Mouse (Mus musculus) heart, adult 2 months (tissue): ENCODE data around the gene Agps. TPM values are rescaled to one million over a fixed set of nuclear protein-coding genes. Genes with fewer than 3 reads are reported as not detected.

ENCODE experiments used
- DNase-seq, 2 experiments: peaks; one replicate each; pipeline ENCODE4 v3.0.0; 2021
- H3K27ac ChIP-seq: fragments of 200-600 bp; 2 replicates; pipeline ENCODE4 v1.8.1; 2022
- H3K27me3 ChIP-seq: fragments of 200-500 bp; 2 replicates; pipeline ENCODE4 v1.6.1; 2012; ENCODE audit warnings: mild to moderate bottlenecking, low read length, inconsistent platforms, mixed read lengths; ENCODE audit not compliant: control insufficient read depth, insufficient read depth
- H3K36me3 ChIP-seq: fragments of 200-500 bp; 2 replicates; pipeline ENCODE4 v1.6.1; 2012; ENCODE audit warnings: low read length, inconsistent platforms; ENCODE audit not compliant: control insufficient read depth, insufficient read depth
- H3K4me1 ChIP-seq: fragments of 200-500 bp; 2 replicates; pipeline ENCODE4 v1.6.1; 2011; ENCODE audit warnings: low read length; ENCODE audit not compliant: control insufficient read depth, insufficient read depth
- H3K4me3 ChIP-seq: fragments of 200-600 bp; 2 replicates; pipeline ENCODE4 v1.8.1; 2022
- H3K79me2 ChIP-seq: fragments of 200-500 bp; replicated peaks from 2 replicates; pipeline ENCODE4 v1.6.1; 2012; ENCODE audit warnings: mild to moderate bottlenecking, inconsistent platforms, low read length, moderate library complexity, mixed read lengths; ENCODE audit not compliant: control insufficient read depth, insufficient read depth
- H3K9ac ChIP-seq: fragments of 200-500 bp; 2 replicates; pipeline ENCODE4 v1.6.1; 2012; ENCODE audit warnings: low read depth, mild to moderate bottlenecking, control low read depth, inconsistent platforms, low read length, mixed read lengths
- CTCF ChIP-seq: fragments of 200-600 bp; IDR thresholded peaks from 2 replicates; pipeline ENCODE4 v1.8.1; 2022; ENCODE audit warnings: antibody characterized with exemption, mild to moderate bottlenecking, moderate library complexity
- EP300 ChIP-seq: fragments of 200-500 bp; IDR thresholded peaks from 2 replicates; pipeline ENCODE4 v1.6.1; 2011; ENCODE audit warnings: low read depth, low read length, control low read depth; ENCODE audit not compliant: insufficient read depth
- POLR2A ChIP-seq: fragments of 200-500 bp; IDR thresholded peaks from 2 replicates; pipeline ENCODE4 v1.6.1; 2011; ENCODE audit warnings: mild to moderate bottlenecking, low read depth, low read length, control low read depth; ENCODE audit not compliant: insufficient read depth
- WGBS: fragments of 180-500 bp; shearing (Covaris S2); methylation state at CpG from one replicate; pipeline ENCODE4 v1.1.7; 2018; 5-methylcytosine and 5-hydroxymethylcytosine counted together
- intact Hi-C: fragments of 180-260 bp; cut with DNase I; formaldehyde crosslinking; loops from one replicate; pipeline ENCODE4 v1.15.1; 2025
- polyA plus RNA-seq: library from polyadenylated mRNA; depleted of rRNA; stranded (reverse); fragments of >200 nt; gene quantifications from 2 replicates; pipeline ENCODE4 v1.2.3, GENCODE M21; 2012
- total RNA-seq, 2 experiments: library from RNA; stranded (reverse); gene quantifications; 2 replicates each; pipeline ENCODE4 v1.2.3; 2021

Agps gene
- total and polyA plus RNA-seq, 3 experiments, result 4.7 to 30.8 (median 30.7) TPM

DNA sequence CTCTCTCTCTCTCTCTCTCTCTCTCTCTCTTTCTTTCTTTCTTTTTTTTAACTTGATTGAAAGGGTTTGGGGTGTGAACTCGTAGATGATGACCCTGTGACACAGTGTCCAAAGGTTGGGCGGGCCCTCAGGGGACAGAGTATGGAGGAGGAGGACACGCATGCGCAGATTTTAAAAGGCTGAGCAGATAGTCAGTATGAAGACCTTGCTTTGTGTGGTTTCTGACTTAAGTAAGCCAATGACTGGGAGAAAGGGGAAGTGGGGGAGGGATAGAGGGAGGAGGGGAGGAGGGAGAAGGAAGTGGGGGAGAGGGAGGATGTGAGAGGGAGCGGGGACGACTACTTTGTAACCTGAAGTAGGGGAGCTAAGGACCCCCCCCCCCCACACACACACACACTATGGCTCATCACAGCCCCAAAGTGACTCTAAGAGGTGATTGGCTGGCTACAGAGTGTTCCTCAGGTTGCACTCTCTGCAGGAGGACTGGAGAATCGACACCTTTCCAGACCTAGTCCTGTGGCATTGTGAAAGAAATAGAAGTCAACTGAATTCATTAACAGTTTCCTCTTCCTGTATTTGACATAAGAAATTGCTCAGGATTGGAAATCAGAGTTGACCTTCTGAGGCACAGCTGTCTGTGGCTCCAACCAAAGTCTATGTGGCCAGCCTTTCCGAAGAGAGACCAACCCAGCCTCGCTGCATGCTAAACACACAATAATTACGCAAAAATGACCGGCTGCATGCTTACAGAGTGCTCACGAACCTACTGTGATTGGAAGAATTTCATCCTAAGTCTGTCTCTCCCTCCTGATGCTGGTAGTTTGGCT lies 39.4 kb upstream of the Agps start:
- WGBS, result 42% methylated on average over 12 of the region's 12 CpGs
- Histone ChIP-seq H3K27ac (no peak overlapping the region), H3K9ac (no peak overlapping the region), H3K27me3 (no peaks in the 10 kb centered on the region), H3K4me3 (no peak overlapping the region), H3K4me1 (no peaks in the 10 kb centered on the region; the same call in 1 of the 2 replicates), H3K79me2 (no peaks in the 10 kb centered on the region), H3K36me3 (no peaks in the 10 kb centered on the region)
- intact Hi-C loops, result no loop called here
- TF ChIP-seq EP300 (no peak), POLR2A (no peak), CTCF (no peak)
- peak in 1 of 2 experiments; percentile 63 for DNase-seq

DNA sequence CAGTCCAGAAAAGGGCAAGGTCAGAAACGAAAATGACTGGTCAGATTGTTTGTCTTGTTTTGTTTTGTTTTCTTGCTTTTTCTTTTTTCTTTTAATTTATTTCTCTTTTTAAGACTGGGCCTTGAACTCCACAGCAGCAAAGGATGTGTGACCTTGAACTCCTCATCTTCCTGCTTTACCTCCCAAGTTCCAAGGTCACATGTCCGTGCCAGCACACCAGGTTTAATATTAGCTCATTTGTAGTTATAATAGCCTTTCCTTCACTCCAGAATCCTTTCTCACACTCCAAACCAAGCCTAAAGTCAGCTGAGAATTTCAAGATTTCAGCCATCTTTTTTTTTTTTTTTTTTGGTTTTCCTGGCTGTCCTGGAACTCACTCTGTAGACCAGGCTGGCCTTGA lies 35.8 kb upstream of the Agps start:
- no peaks in the 10 kb centered on the region for H3K36me3 ChIP-seq
- DNase-seq, result no peak
- no peaks in the 10 kb centered on the region for H3K79me2 ChIP-seq
- no peaks in the 10 kb centered on the region for H3K27me3 ChIP-seq
- no peak overlapping the region for H3K4me3 ChIP-seq
- TF ChIP-seq CTCF (no peak), EP300 (no peak), POLR2A (no peak)
- 36% methylated on average over 2 of the region's 2 CpGs for WGBS
- intact Hi-C loops, result no loop called here
- no peaks in the 10 kb centered on the region for H3K4me1 ChIP-seq
- no peak overlapping the region for H3K27ac ChIP-seq
- no peak overlapping the region for H3K9ac ChIP-seq

DNA sequence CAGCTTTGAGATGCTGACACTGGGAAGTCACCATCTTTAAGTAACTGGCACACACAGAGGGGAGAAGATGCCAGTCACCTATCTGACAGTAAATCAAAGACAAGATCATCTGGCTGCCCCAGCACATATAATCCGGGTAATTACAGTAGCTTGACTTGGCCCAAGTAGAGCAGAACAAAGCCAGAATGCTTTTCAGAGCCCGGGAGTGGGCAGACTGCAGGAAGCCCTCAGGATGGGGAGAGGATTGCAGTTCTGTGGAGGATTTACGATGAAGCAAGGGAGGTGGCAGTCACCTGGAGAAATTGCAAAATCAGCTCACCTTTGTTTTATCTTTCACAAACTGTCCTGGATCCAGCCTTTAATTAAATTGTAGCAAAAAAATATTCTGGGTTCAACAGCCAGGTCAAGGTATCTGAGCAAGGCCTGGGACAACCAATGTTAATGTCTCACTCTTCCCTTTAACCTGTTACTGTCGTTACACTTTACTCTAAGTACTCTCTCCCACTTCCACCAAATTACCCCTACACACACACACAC lies 33.5 kb upstream of the Agps start:
- Histone ChIP-seq H3K4me1 (no peaks in the 10 kb centered on the region), H3K79me2 (no peaks in the 10 kb centered on the region), H3K9ac (no peak overlapping the region), H3K27ac (no peak overlapping the region), H3K27me3 (no peaks in the 10 kb centered on the region), H3K36me3 (no peaks in the 10 kb centered on the region), H3K4me3 (no peak overlapping the region)
- 66% methylated on average over 4 of the region's 4 CpGs for WGBS
- intact Hi-C loops, result no loop called here
- TF ChIP-seq EP300 (no peak), POLR2A (no peak), CTCF (no peak)
- DNase-seq, result no peak

DNA sequence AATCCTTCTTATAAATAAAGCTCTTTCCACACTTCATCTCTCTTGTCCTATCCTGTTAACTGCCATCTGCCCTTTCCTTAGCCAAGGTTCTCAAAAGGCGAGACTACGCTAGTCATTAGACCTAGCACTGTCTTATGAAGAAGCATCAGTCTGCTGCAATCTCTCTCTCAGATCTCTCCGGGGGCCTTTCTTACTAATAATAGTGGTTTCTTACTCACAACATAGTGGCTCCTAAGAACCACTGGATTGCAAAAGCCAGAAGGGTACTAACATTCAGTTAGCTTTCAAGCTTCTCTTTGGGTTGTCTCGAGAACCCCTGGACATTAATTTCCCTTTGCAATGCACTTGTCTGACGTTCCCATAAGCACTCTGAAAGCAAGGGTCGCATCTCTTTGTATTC lies 26.2 kb upstream of the Agps start:
- no peak for DNase-seq
- WGBS, result 88% methylated on average over 6 of the region's 6 CpGs
- Histone ChIP-seq H3K4me3 (no peak overlapping the region), H3K79me2 (no peaks in the 10 kb centered on the region), H3K4me1 (no peaks in the 10 kb centered on the region), H3K27ac (no peak overlapping the region), H3K9ac (no peak overlapping the region), H3K36me3 (no peaks in the 10 kb centered on the region), H3K27me3 (no peaks in the 10 kb centered on the region)
- intact Hi-C loops, result no loop called here
- no peak for TF ChIP-seq EP300
- no peak for TF ChIP-seq CTCF
- TF ChIP-seq POLR2A, result no peak

DNA sequence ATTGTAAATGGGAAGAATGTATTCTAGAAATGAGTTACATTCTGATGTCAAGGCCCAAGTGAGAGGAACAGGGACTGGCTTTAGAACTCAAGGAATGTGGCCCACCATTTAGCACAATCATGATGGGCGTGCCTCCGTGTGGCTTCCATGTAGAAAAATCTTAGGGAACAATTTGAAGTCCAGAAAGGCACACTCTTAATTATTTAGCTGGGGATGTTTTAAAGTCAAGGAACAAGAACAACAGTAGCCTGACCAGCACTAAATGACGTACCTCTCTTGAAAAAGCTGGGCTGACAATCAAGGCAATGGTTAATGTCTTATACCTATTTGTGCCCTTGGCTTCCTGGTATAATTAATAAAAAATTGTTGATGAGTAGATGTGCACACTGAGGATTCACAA lies 25.1 kb upstream of the Agps start:
- WGBS, result 94% methylated on average over 3 of the region's 3 CpGs
- intact Hi-C loops, result no loop called here
- no peak for TF ChIP-seq CTCF
- TF ChIP-seq EP300, result no peak
- no peak for TF ChIP-seq POLR2A
- no peak for DNase-seq
- no peaks in the 10 kb centered on the region for H3K79me2 ChIP-seq
- no peak overlapping the region for H3K9ac ChIP-seq
- no peak overlapping the region for H3K4me3 ChIP-seq
- no peaks in the 10 kb centered on the region for H3K27me3 ChIP-seq
- no peaks in the 10 kb centered on the region for H3K4me1 ChIP-seq
- H3K27ac ChIP-seq, result no peak overlapping the region
- no peaks in the 10 kb centered on the region for H3K36me3 ChIP-seq

DNA sequence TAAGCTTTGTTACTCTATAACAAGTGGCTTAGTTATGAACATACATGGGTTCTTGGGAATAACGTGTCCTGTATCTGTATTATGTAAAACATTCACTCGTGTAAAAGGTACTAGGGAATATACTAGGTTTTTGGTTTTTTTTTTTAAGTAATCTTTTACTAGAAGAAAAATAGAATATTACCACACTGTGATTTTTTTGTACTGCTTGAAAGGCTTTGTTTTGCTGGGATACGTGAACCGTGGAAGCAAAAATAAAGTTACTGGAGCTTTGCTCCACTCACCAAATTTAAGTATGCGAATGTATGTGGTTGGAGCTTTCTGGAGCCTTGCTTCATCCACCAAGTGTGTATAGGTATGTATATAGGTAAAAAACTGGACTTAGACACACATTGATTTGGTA lies 24.5 kb upstream of the Agps start:
- no peaks in the 10 kb centered on the region for H3K36me3 ChIP-seq
- H3K9ac ChIP-seq, result no peak overlapping the region
- intact Hi-C loops, result no loop called here
- TF ChIP-seq EP300 (no peak), POLR2A (no peak), CTCF (no peak)
- no peak overlapping the region for H3K27ac ChIP-seq
- no peak for DNase-seq
- no peaks in the 10 kb centered on the region for H3K79me2 ChIP-seq
- no peaks in the 10 kb centered on the region for H3K27me3 ChIP-seq
- no peaks in the 10 kb centered on the region for H3K4me1 ChIP-seq
- no peak overlapping the region for H3K4me3 ChIP-seq
- WGBS, result 96% methylated on average over 5 of the region's 5 CpGs
